Mouse (Mus musculus) ES-Bruce4 (cell line): ENCODE measurements around the gene Gucy2g.

Source experiments
- CTCF ChIP-seq: IDR thresholded peaks from one replicate; pipeline ENCODE4 v1.8.1; 2011; ENCODE audit warnings: low read depth, low read length
- EP300 ChIP-seq: IDR thresholded peaks from 2 replicates; pipeline ENCODE4 v1.6.1; 2011; ENCODE audit warnings: low read depth, low read length; ENCODE audit not compliant: insufficient read depth
- POLR2A ChIP-seq: IDR thresholded peaks from one replicate; pipeline ENCODE4 v1.8.1; 2011; ENCODE audit warnings: low read length; ENCODE audit not compliant: insufficient read depth

DNA sequence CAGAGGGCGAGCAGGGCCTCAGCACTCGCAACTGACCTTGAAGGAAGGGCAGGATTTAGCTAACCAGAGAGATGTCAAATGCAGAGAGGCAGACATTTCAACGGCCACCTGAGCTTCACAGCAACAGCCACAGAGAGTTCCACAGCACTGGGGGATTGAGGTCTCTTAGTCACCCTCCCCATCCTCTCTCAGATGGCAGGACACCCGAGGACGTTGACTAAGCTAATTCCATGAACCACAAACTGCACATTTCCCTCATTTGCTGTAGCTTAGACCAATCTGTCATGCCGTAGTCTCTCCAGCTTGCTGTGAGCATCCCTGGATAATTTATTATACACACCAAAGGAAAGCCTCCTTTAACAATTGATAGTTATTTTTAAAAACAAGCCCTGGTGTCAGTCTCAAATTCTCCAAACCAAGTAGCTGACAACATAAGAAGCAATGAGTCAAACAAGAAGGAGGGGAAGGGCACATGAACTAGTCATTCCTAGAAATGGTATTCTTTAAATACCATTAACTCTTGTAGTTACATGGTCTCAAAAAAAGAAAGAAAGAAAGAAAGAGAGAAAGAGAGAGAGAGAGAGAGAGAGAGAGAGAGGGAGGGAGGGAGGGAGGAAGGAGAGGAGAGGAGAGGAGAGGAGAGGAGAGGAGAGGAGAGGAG is 1.1 kb downstream of the Gucy2g start:
- TF ChIP-seq POLR2A (no peak), CTCF (no peak), EP300 (no peak)
